Mouse (Mus musculus) stomach, postnatal 0 days (tissue): ENCODE measurements around the gene Ikzf3.

Experiments used
- CTCF ChIP-seq: IDR thresholded peaks from 2 replicates; pipeline ENCODE4 v1.5.1; 2016; ENCODE audit warnings: antibody characterized with exemption, low read depth, mild to moderate bottlenecking, moderate library complexity
- EP300 ChIP-seq: optimal IDR thresholded peaks from 2 replicates; pipeline ENCODE3; 2016; ENCODE audit warnings: antibody characterized with exemption

- TF ChIP-seq CTCF: no peak
- no peak for TF ChIP-seq EP300
These were observed 35.6 kb upstream of the Ikzf3 start for GRCm38 (mm10) chr11:98581286-98582029.
